Mouse (Mus musculus): ENCODE results near the gene Fbn1.

GRCm38 (mm10) chr2:125548806-125549578 is 41.2 kb upstream of the Fbn1 start:
- TF ChIP-seq POLR2A (IDR thresholded peaks at IDR 0.05; ENCODE audit: borderline replicate concordance, extremely low read depth, low read depth, low read length) (no peak), CTCF (IDR thresholded peaks at IDR 0.05; ENCODE audit: insufficient read depth, low read length) (no peak)

Data from lung, adult 2 months (tissue).